Mouse (Mus musculus) G1E (cell line): Measurements from ENCODE around the gene Capn11. TPM values are rescaled to one million over a fixed set of nuclear protein-coding genes. Genes with fewer than 3 reads are reported as not detected.

Experiments
- ATAC-seq: 2 replicates; pipeline ENCODE4 v1.8.0; 2016; ENCODE audit warnings: mild to moderate bottlenecking; ENCODE audit not compliant: insufficient number of reproducible peaks, poor library complexity, low FRiP score, severe bottlenecking; ENCODE audit errors: extremely low read depth
- DNase-seq: peaks from one replicate; pipeline ENCODE4 v3.0.0; 2012; ENCODE audit warnings: low spot score
- H3K27me3 ChIP-seq: 2 replicates; pipeline ENCODE4 v1.6.1; 2012; ENCODE audit warnings: mild to moderate bottlenecking, low read length, inconsistent platforms; ENCODE audit not compliant: insufficient read depth
- H3K36me3 ChIP-seq: replicated peaks from 2 replicates; pipeline ENCODE3; 2012; ENCODE audit warnings: mild to moderate bottlenecking, inconsistent platforms
- H3K4me1 ChIP-seq: 2 replicates; pipeline ENCODE4 v1.6.1; 2012; ENCODE audit warnings: low read depth, low read length, inconsistent platforms, mixed read lengths; ENCODE audit not compliant: insufficient read depth
- H3K4me3 ChIP-seq: 2 replicates; pipeline ENCODE4 v1.5.1; 2012; ENCODE audit warnings: low read depth, mild to moderate bottlenecking, inconsistent platforms, low read length, moderate library complexity, mixed read lengths
- H3K9me3 ChIP-seq: replicated peaks from 2 replicates; pipeline ENCODE4 v1.6.1; 2012; ENCODE audit warnings: inconsistent platforms
- CTCF ChIP-seq: IDR thresholded peaks from 2 replicates; pipeline ENCODE4 v1.5.1; 2012; ENCODE audit warnings: low read depth, low read length, inconsistent platforms, mixed read lengths
- GATA1 ChIP-seq: IDR thresholded peaks from 2 replicates; pipeline ENCODE4 v1.6.1; 2012; ENCODE audit warnings: borderline replicate concordance, low read length, inconsistent platforms, mixed read lengths
- GATA2 ChIP-seq: IDR thresholded peaks from 2 replicates; pipeline ENCODE4 v1.6.1; 2012; ENCODE audit warnings: low read depth, low read length, inconsistent platforms, borderline replicate concordance
- POLR2AphosphoS5 ChIP-seq: IDR thresholded peaks from 2 replicates; pipeline ENCODE4 v1.6.1; 2012; ENCODE audit warnings: low read depth, low read length, inconsistent platforms; ENCODE audit not compliant: insufficient replicate concordance
- TAL1 ChIP-seq: conservative IDR thresholded peaks from 2 replicates; pipeline ENCODE4 v1.6.1; 2012; ENCODE audit warnings: low read depth, low read length, inconsistent platforms, mixed read lengths
- polyA plus RNA-seq: library from polyadenylated mRNA; stranded (reverse); fragments of >175 nt; gene quantifications from 2 replicates; pipeline ENCODE4 v1.2.3, GENCODE M21; 2012
- total RNA-seq, 2 experiments: library from RNA; stranded (forward) in 1 of 2; stranded (reverse) in 1 of 2; fragments of 200-1000 nt in 1 of 2; fragments of >200 nt in 1 of 2; fragmentation: Nextera tagmentation in 1 of 2; gene quantifications; 2 replicates each; pipeline ENCODE4 v1.2.3; 2014 to 2017

Gene Capn11
- total and polyA plus RNA-seq, 3 experiments = not detected

DNA sequence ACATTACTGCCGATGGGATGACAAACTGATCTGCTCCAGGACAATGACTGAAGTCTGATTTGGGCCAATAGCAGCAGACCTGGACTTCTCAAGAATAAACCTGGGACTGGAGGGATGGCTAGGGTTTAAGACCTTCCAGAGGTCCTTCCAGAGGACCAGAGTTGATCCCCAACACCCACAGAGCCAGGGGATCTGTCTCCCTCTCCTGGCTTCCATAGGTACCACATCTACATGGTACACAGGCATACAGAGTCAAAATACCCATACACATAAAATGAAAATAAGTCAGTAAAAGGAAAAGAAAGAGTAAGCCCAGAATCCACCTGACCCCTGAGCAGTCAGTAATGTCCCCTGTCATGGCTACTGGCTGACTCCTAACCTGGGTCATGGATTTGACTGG, 12.7 kb upstream of the Capn11 start:
- no peaks in the 10 kb centered on the region for H3K9me3 ChIP-seq
- DNase-seq (no peak), ATAC-seq (no peak)
- H3K4me1 ChIP-seq = peaks cover 13% of the 10 kb centered on the region
- no peak for TF ChIP-seq TAL1
- TF ChIP-seq GATA2 = no peak
- TF ChIP-seq POLR2AphosphoS5 = no peak
- 0 out of 2 replicates have a peak, but pooled peaks have one; percentile 11 for TF ChIP-seq CTCF
- TF ChIP-seq GATA1 = no peak
- peaks cover 97% of the 10 kb centered on the region for H3K36me3 ChIP-seq
- no peaks in the 10 kb centered on the region for H3K27me3 ChIP-seq
- no peak overlapping the region for H3K4me3 ChIP-seq

DNA sequence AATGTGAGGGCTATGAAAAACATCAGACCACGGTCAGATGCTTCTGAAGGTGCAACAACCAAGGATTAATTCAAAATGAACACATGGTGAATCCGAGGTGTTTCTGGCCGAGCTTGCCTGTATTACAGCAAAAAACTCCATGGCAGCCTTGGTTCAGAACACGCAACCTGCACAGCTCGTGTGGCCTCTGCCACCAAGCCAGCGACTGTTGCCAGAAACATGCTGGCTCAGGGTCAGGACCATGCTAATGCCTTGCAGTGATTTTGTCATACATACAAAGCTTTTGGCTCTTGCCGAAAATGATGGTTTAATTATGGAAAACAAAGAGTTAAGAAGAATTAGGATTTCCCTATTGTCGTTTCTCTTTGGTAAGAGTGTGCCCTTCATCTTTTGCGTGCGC, 8.9 kb upstream of the Capn11 start:
- Histone ChIP-seq H3K4me1 (peaks cover 18% of the 10 kb centered on the region), H3K9me3 (no peaks in the 10 kb centered on the region), H3K4me3 (no peak overlapping the region), H3K27me3 (no peaks in the 10 kb centered on the region), H3K36me3 (peaks cover 97% of the 10 kb centered on the region)
- TF ChIP-seq CTCF (no peak), TAL1 (no peak), GATA2 (no peak), GATA1 (no peak), POLR2AphosphoS5 (no peak)
- DNase-seq = no peak
- ATAC-seq = no peak

DNA sequence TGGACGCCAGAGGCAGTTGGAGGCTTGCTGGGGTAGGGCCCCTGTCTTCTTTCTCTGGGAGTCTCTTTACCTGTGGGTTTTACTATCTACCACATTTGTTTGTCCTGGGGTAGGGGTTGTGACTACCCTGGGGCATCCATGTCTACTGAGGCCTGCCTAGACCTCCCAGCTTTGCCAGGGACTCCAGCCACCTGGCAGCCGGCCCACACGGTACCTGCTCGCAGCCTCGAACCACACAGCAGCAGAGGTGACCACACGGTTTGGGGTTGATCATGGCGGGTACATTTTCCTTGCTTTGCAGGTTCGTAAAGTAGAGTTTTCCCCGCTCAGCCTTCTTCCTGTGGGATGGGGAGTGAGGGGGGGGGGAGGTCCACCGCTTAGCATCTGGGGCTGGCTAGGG, 8.4 kb upstream of the Capn11 start:
- no peaks in the 10 kb centered on the region for H3K9me3 ChIP-seq
- H3K27me3 ChIP-seq = no peaks in the 10 kb centered on the region
- no peak for TF ChIP-seq GATA2
- no peak for TF ChIP-seq CTCF
- no peak for TF ChIP-seq POLR2AphosphoS5
- TF ChIP-seq TAL1 = no peak
- TF ChIP-seq GATA1 = no peak
- H3K4me3 ChIP-seq = no peak overlapping the region
- ATAC-seq (no peak), DNase-seq (no peak)
- H3K4me1 ChIP-seq = peaks cover 22% of the 10 kb centered on the region
- H3K36me3 ChIP-seq = peaks cover 97% of the 10 kb centered on the region

GRCm38 (mm10) chr17:45666091-45666490, 7.0 kb upstream of the Capn11 start:
- ATAC-seq = no peak
- no peaks in the 10 kb centered on the region for H3K27me3 ChIP-seq
- peaks cover 23% of the 10 kb centered on the region for H3K4me1 ChIP-seq
- no peaks in the 10 kb centered on the region for H3K9me3 ChIP-seq
- no peak for DNase-seq
- TF ChIP-seq GATA2 (no peak), POLR2AphosphoS5 (no peak), TAL1 (no peak), GATA1 (no peak), CTCF (no peak)
- no peak overlapping the region for H3K4me3 ChIP-seq
- H3K36me3 ChIP-seq = peaks cover 97% of the 10 kb centered on the region

- H3K27me3 ChIP-seq = no peaks in the 10 kb centered on the region
- DNase-seq (no peak), ATAC-seq (no peak)
- peaks cover 92% of the 10 kb centered on the region for H3K36me3 ChIP-seq
- TF ChIP-seq GATA1 (no peak), CTCF (no peak), GATA2 (no peak), POLR2AphosphoS5 (no peak), TAL1 (no peak)
- peaks cover 23% of the 10 kb centered on the region for H3K4me1 ChIP-seq
- H3K4me3 ChIP-seq = no peak overlapping the region
- no peaks in the 10 kb centered on the region for H3K9me3 ChIP-seq
Measured at GRCm38 (mm10) chr17:45664608-45665007, 5.5 kb upstream of the Capn11 start.

DNA sequence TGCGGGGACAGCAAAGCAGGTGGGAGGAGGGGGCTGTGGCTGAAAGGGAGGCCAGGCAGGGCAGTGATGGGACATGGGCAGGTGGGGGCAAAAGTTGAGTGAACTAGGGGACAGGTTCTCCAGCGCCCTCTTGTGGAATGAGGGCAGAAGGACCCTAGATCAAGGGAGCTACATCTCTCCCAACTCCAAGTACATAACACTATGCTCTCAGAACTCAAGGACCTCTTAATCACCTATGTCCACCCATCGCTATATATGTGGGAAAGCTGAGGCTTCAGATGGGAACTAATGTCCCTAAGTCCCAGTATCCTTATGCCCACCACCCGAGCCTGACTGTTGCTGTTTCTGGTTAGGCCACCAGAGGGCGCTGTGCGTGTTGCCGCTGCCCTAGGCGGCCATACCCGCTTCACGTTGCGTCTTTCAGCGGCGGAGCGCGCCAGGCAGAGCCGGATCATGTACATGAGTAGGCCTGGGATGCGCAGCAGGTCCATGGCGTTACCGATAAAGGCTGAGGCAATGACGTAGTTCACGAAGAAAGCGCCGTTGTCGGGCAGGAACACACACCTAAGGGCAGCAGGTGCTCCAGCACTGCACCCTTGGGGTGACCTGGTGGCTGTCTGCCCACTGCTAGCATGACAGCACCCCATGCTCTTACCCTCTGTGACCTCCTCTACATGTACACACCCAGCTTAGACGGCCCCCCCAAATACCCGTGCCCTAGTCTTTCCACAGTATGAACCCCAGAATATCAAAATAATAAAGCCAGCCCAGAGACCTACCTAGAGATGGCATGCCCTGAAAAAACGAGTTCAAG, 4.2 kb upstream of the Capn11 start:
- H3K36me3 ChIP-seq = peaks cover 84% of the 10 kb centered on the region
- TF ChIP-seq GATA2 = no peak
- peak; percentile 96 for TF ChIP-seq CTCF
- DNase-seq (peak; percentile 65), ATAC-seq (peak; percentile 15; the same call in 1 of the 2 replicates)
- H3K27me3 ChIP-seq = no peaks in the 10 kb centered on the region; the same call in 1 of the 2 replicates
- H3K4me1 ChIP-seq = peaks cover 23% of the 10 kb centered on the region
- H3K4me3 ChIP-seq = no peak overlapping the region; the same call in 1 of the 2 replicates
- H3K9me3 ChIP-seq = no peaks in the 10 kb centered on the region
